Mouse (Mus musculus): ENCODE measurements around the gene Tsacc. TPM values are rescaled to one million over a fixed set of nuclear protein-coding genes. Genes with fewer than 3 reads are reported as not detected.
"Not testable (repeated sequence)": the region's sequence is repeated elsewhere in the genome, so short reads cannot be mapped to it uniquely, and the experiment has no call there.

The Tsacc gene
- polyA plus RNA-seq, 1 experiment from 2014 or later: 14.4 TPM

DNA sequence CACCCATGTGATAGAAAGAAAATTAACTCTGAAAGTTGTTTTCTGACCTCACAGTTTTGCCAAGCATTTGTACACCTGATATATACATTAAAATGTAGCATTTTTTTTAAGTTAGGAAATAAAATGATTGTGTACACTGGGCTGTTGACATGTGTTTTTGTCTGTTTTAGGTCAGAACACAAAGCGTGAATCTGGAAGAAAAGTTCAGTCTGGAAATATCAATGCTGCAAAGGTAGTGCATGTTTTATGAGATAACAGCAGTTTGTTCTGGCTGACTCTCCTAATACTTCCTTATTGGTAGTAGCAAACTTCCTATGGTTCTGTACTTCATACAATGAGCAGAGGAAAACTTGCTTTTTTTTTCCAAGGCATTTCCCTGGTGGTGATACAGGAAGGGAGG is 2.4 kb upstream of the Tsacc start:
- Histone ChIP-seq H3K36me3 (peaks cover 61% of the 10 kb centered on the region), H3K27ac (no peak overlapping the region), H3K9me3 (no peaks in the 10 kb centered on the region), H3K27me3 (ENCODE audit: insufficient read depth, poor library complexity, severe bottlenecking) (no peaks in the 10 kb centered on the region), H3K4me1 (replicated peaks) (peaks cover 23% of the 10 kb centered on the region), H3K4me3 (0 out of 2 replicates have a peak overlapping the region, but pooled peaks have one; percentile 80)
- 97% methylated on average over 1 of the region's 1 CpGs for WGBS
- no peak for DNase-seq (ENCODE audit: low spot score)

DNA sequence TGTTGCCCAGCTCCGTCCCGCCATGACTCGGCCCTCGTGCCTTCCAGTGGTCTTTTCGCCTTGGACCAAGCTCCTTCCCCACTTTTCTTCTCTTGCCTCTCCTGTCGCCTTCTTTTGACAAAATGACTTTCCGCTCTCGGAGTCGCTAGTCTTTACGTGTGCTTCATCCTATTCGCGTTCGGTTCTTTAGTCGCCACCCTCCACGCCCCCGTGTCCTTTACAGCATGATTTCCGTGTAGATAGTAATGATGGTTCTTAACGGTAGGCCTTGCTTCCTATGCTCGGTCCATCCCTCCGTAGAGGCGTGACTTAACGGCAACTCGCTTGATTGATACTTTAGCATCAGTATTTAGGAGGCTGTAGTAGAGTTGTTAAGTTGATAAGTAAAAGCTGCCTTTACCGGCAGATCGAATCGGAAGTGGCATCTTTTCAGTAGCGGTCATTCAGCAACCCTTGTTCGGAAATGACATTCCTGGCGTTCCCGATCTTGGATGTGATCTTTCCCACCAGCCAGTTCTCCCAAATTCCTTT is 587 bp upstream of the Tsacc start:
- H3K36me3 ChIP-seq: peaks cover 43% of the 10 kb centered on the region
- H3K27ac ChIP-seq: peak overlapping the region; percentile 96
- H3K9me3 ChIP-seq: no peaks in the 10 kb centered on the region
- no peaks in the 10 kb centered on the region for H3K27me3 ChIP-seq (ENCODE audit: insufficient read depth, poor library complexity, severe bottlenecking)
- H3K4me3 ChIP-seq: peak overlapping the region; percentile 80
- DNase-seq (ENCODE audit: low spot score): no peak
- H3K4me1 ChIP-seq (replicated peaks): peaks cover 23% of the 10 kb centered on the region
- under 1% methylated on average over 30 of the region's 30 CpGs for WGBS

DNA sequence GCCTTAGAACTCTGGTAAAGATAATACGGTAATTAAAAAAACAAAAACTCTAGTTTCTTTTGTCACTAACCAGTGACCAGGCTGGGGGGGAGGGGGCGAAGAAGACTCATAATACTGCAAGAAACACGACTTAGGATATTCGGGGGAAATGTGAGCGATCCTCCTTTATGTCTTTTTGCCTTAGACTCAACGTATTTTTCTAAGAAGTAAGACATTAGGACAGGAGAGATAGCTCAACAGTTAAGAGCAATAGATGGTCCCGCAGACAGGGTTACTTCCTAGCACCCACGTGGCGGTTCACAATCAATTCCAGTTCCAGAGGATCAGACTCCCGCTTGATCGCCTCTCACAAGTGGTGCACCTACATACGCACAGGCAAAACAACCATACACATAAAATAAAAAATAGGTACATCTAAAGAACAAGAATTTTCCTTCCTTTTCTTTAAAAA is 664 bp downstream of the Tsacc start:
- Histone ChIP-seq H3K4me3 (peak overlapping the region; percentile 80), H3K4me1 (replicated peaks) (peaks cover 23% of the 10 kb centered on the region), H3K9me3 (no peaks in the 10 kb centered on the region), H3K27me3 (ENCODE audit: insufficient read depth, poor library complexity, severe bottlenecking) (no peaks in the 10 kb centered on the region), H3K27ac (peak overlapping the region; percentile 96), H3K36me3 (peaks cover 31% of the 10 kb centered on the region)
- 2% methylated on average over 12 of the region's 12 CpGs for WGBS
- DNase-seq (ENCODE audit: low spot score): no peak

- not testable (repeated sequence) for DNase-seq (ENCODE audit: low spot score); H3K27me3 ChIP-seq (ENCODE audit: insufficient read depth, poor library complexity, severe bottlenecking); H3K9me3 ChIP-seq
- WGBS: 74% methylated on average over 1 of the region's 1 CpGs
- Histone ChIP-seq H3K4me3 (peak overlapping the region; percentile 80), H3K4me1 (replicated peaks) (peaks cover 23% of the 10 kb centered on the region), H3K36me3 (peaks cover 22% of the 10 kb centered on the region), H3K27ac (peak overlapping the region; percentile 96)
These were observed 1.5 kb downstream of the Tsacc start for GRCm38 (mm10) chr3:88295272-88295671.

DNA sequence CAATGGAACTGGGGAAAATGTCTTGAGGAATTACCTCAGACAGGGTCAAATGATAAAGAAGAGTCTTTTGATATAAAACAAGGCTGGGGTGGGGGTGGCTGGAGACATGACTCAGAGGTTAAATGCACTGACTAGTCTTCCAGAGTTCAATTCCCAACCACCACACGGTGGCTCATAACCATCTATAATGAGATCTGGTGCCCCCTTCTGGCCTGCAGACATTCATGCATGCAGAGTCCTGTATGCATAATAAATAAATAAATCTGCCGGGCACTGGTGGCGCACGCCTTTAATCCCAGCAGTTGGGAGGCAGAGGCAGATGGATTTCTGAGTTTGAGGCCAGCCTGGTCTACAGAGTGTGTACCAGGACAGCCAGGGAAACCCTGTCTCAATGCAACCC is 4.8 kb downstream of the Tsacc start:
- H3K4me1 ChIP-seq (replicated peaks): peaks cover 9% of the 10 kb centered on the region
- H3K4me3 ChIP-seq: no peak overlapping the region
- 67% methylated on average over 4 of the region's 4 CpGs for WGBS
- peak; percentile 15 for DNase-seq (ENCODE audit: low spot score)
- H3K9me3 ChIP-seq: no peaks in the 10 kb centered on the region
- H3K27me3 ChIP-seq (ENCODE audit: insufficient read depth, poor library complexity, severe bottlenecking): no peaks in the 10 kb centered on the region
- H3K27ac ChIP-seq: no peak overlapping the region
- H3K36me3 ChIP-seq: peaks cover 2% of the 10 kb centered on the region; the same call in 1 of the 2 replicates

- WGBS: 89% methylated on average over 10 of the region's 10 CpGs
- H3K4me1 ChIP-seq (replicated peaks); H3K27me3 ChIP-seq (ENCODE audit: insufficient read depth, poor library complexity, severe bottlenecking): not testable (repeated sequence)
These were observed 8.6 kb downstream of the Tsacc start for GRCm38 (mm10) chr3:88288133-88288713.

GRCm38 (mm10) chr3:88287110-88287509 is 9.7 kb downstream of the Tsacc start, which contains the start of gene Gm38392:
TSS of gene Gm38392 (minus strand) at chr3:88287210.
- Histone ChIP-seq H3K4me3 (no peak within 1 kb of the TSS), H3K36me3 (peaks cover 13% of the 10 kb centered on the region), H3K4me1 (replicated peaks) (no peaks in the 10 kb centered on the region), H3K27me3 (ENCODE audit: insufficient read depth, poor library complexity, severe bottlenecking) (no peaks in the 10 kb centered on the region), H3K9me3 (no peaks in the 10 kb centered on the region), H3K27ac (no peak within 1 kb of the TSS)
- no peak for DNase-seq (ENCODE audit: low spot score)
- WGBS: 96% methylated on average over 4 of the region's 4 CpGs

More at GRCm38 (mm10) chr3:88288133-88288713, 8.6 kb downstream of the Tsacc start:
- H3K9me3 ChIP-seq; DNase-seq (ENCODE audit: low spot score); H3K27ac ChIP-seq; H3K4me3 ChIP-seq: not testable (repeated sequence)
- H3K36me3 ChIP-seq: peaks cover 13% of the 10 kb centered on the region

- H3K4me1 ChIP-seq (replicated peaks); DNase-seq (ENCODE audit: low spot score); H3K4me3 ChIP-seq; H3K27ac ChIP-seq; H3K27me3 ChIP-seq (ENCODE audit: insufficient read depth, poor library complexity, severe bottlenecking); H3K9me3 ChIP-seq: not testable (repeated sequence)
- WGBS: 79% methylated on average over 2 of the region's 2 CpGs
- H3K36me3 ChIP-seq: peaks cover 13% of the 10 kb centered on the region
These were observed 11.3 kb downstream of the Tsacc start for GRCm38 (mm10) chr3:88285565-88285895.

DNA sequence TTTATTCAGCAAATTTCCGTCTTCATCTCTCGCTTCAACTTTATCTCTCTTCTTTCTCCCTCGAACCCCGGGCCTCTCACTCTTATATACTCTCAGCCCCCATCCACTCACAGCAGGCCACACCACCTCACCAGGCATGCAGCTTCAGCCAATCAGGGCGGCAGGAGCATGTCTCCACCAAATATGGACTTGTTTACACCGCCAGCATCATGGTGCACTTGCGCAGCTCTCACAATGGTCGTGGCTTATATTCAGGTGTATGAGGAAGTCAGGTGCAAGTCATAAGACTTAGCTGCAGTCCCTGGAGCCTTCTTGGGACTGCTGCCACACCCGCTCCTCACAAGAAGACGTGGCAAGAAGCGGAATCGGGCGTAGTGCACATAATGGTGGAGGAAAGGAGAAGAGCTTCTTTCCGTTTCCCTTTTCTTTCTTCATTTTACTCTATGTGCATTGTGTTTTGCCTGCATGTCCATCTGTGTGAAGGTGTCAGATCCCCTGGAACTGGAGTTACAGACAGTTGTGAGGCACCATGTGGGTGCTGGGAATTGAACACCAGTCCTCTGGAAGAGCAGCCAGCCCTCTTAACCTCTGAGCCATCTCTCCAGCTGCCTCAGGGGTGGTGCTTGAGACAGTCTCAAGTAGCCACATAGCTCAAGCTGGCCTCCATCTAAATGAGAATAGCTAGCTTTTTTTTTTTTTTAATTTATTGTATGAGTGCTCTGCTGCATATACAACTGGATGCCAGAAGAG is 11.8 kb downstream of the Tsacc start:
- WGBS: 95% methylated on average over 14 of the region's 14 CpGs
- peaks cover 13% of the 10 kb centered on the region for H3K36me3 ChIP-seq
- H3K27ac ChIP-seq; H3K4me3 ChIP-seq; H3K9me3 ChIP-seq; H3K4me1 ChIP-seq (replicated peaks); H3K27me3 ChIP-seq (ENCODE audit: insufficient read depth, poor library complexity, severe bottlenecking); DNase-seq (ENCODE audit: low spot score): not testable (repeated sequence)

DNA sequence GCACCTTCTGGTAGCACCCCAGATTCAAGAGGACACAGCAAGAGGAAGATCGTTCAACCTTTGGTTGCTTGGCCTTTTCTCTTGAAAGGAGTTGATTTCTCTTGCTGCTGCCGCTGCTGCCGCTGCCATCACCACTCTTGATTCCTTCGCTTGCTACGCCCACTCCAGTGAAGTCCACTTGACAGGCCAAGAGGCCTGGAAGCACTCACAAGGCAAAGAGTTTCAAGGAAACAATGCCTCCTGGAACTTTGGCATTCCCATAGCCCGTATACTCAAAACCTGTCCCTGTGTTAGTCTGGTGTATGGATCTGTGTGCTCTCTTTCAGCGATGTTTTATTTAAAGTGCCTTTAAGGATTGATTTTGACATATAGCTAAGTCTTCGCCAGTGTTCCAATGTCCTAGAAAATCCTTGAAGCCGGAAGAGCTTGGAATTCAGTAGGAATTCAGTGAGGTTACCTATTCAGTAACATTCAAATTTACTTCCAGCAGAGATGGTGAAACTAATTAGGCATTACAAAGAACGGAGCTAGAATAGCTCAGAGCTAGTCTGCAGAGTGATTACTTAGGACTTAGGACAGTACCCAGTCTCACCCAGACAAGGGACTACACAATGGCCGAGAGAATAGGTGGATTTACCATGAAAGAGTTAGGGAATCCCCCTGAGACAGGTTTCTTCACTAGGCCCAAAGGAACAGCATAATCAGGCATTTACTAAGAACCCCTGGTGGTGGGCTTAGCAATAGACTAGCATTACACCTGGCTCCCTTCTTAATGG is 15.5 kb downstream of the Tsacc start:
- not testable (repeated sequence) for H3K4me3 ChIP-seq; H3K27ac ChIP-seq; H3K27me3 ChIP-seq (ENCODE audit: insufficient read depth, poor library complexity, severe bottlenecking); H3K4me1 ChIP-seq (replicated peaks); H3K9me3 ChIP-seq; H3K36me3 ChIP-seq; DNase-seq (ENCODE audit: low spot score)
- 67% methylated on average over 11 of the region's 11 CpGs for WGBS

- Histone ChIP-seq H3K27ac (no peak overlapping the region), H3K4me3 (no peak overlapping the region), H3K27me3 (ENCODE audit: insufficient read depth, poor library complexity, severe bottlenecking) (no peaks in the 10 kb centered on the region), H3K36me3 (no peaks in the 10 kb centered on the region), H3K9me3 (no peaks in the 10 kb centered on the region), H3K4me1 (replicated peaks) (no peaks in the 10 kb centered on the region)
- WGBS: 93% methylated on average over 2 of the region's 2 CpGs
- no peak for DNase-seq (ENCODE audit: low spot score)
These were observed 16.8 kb downstream of the Tsacc start for GRCm38 (mm10) chr3:88280035-88280434.

- H3K4me1 ChIP-seq (replicated peaks): no peaks in the 10 kb centered on the region
- no peaks in the 10 kb centered on the region for H3K27me3 ChIP-seq (ENCODE audit: insufficient read depth, poor library complexity, severe bottlenecking)
- H3K4me3 ChIP-seq: no peak overlapping the region
- H3K9me3 ChIP-seq: no peaks in the 10 kb centered on the region
- no peaks in the 10 kb centered on the region for H3K36me3 ChIP-seq
- DNase-seq (ENCODE audit: low spot score): no peak
- 44% methylated on average over 7 of the region's 7 CpGs for WGBS
- no peak overlapping the region for H3K27ac ChIP-seq
These were observed 20.2 kb downstream of the Tsacc start for GRCm38 (mm10) chr3:88276529-88277143.

Data from hindbrain, embryonic 10.5 days (tissue).